ENCODE assay signal across 8 mouse cellular contexts in the genomic region with DNA sequence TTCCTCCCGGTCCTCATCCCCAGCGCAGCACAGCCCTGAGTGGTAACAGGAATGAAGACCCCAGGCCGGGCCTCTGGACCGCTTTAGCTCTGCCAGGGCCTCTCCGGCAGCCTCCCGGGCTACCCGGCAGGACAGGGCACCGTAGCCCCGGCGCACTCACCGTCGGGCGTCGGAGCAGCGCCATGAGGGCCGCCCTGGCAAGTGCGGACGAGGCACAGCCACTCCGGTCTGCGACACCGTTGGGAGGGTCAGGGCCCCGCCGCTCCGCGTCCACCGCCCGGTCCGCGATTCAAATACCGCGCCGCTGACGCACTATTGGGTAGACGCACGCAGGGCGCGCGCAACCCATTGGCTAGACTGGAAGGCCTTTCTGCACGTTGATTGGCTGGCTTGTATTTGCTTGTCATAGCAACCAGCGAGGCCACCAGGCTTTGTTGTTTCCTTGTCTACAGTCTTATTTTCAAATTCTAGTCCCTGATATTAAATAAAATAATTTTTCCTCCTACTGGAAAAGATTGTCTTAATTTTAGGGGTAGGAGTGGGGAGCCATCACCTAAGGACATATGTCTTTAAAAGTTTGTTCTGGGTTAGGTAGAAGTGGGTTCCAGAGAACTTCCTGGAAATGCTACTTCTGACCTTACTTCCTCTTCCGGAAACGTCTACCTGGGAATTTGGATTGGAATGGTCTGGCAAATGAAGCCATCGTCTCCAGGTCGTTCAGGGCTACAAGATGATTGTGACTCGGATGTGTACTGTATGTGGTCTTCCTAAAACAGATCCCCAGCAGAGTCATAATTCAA. TPM values are rescaled to one million over a fixed set of nuclear protein-coding genes. Genes with fewer than 3 reads are reported as not detected.
DNase-seq lines count a peak whose midpoint lies in the region; ATAC-seq and TF ChIP-seq lines count a peak whose summit lies in the region.

Ccnb2 (minus strand) TSS at position 291 of the 800 bp plus-strand sequence.

- no peak for TF ChIP-seq EP300 in MEL (IDR thresholded peaks at IDR 0.05; ENCODE audit: low read depth in 1 of 2, low read length in 2 of 2)

- 3% methylated on average over 45 of the region's 45 CpGs for WGBS in cerebellum, adult 2 months
- 2% methylated on average over 45 of the region's 45 CpGs for WGBS in lung, embryonic 16.5 days

- peak within 1 kb of the TSS; percentile 86 for H3K4me2 ChIP-seq in lung, embryonic 16.5 days (ENCODE audit: low read depth, low read length)

- peaks cover 0 to 5% of the 10 kb centered on the region in 2 experiments; a peak in 2 of 4 replicates for H3K4me1 ChIP-seq in MEL (ENCODE audit: control insufficient read depth in 1 of 2, insufficient read depth in 2 of 2, low read length in 2 of 2)
- no peaks in the 10 kb centered on the region for H3K4me1 ChIP-seq in cerebellum, adult 2 months (ENCODE audit: control insufficient read depth, insufficient read depth, low read length)
- H3K4me1 ChIP-seq in lung, embryonic 16.5 days (replicated peaks; ENCODE audit: control insufficient read depth, insufficient read depth, low read length): peaks cover 11% of the 10 kb centered on the region

- no peaks in the 10 kb centered on the region for H3K27me3 ChIP-seq in MEL (ENCODE audit: control insufficient read depth in 1 of 2, insufficient read depth in 2 of 2, low read length in 2 of 2)
- no peaks in the 10 kb centered on the region for H3K27me3 ChIP-seq in cerebellum, adult 2 months (ENCODE audit: control insufficient read depth, insufficient read depth, low read length)
- H3K27me3 ChIP-seq in lung, embryonic 16.5 days (ENCODE audit: control insufficient read depth, insufficient read depth, low read depth, low read length): no peaks in the 10 kb centered on the region

- no peaks in the 10 kb centered on the region for H3K9me3 ChIP-seq in MEL (replicated peaks; ENCODE audit: insufficient read depth, low read length)
- no peaks in the 10 kb centered on the region for H3K9me3 ChIP-seq in lung, embryonic 16.5 days (ENCODE audit: control insufficient read depth, low read length)

- ATAC-seq in hematopoietic stem cell, adult 5-6 weeks (replicated peaks in 1 of 2; ENCODE audit: insufficient read depth in 1 of 2, low FRiP score in 2 of 2, low TSS enrichment in 1 of 2, low read depth in 1 of 2, poor library complexity in 2 of 2, severe bottlenecking in 2 of 2): peak; percentile 97 to 99
- peak; percentile 99 for ATAC-seq in lung, embryonic 16.5 days (ENCODE audit: low read depth)

- H3K27ac ChIP-seq in MEL (ENCODE audit: control insufficient read depth, low read depth, low read length): peak within 1 kb of the TSS; percentile 74
- H3K27ac ChIP-seq in cerebellum, adult 2 months (ENCODE audit: insufficient read depth, low read length): no peak within 1 kb of the TSS
- H3K27ac ChIP-seq in lung, embryonic 16.5 days (ENCODE audit: low read length): peak within 1 kb of the TSS; percentile 71

- TF ChIP-seq CTCF in MEL (IDR thresholded peaks at IDR 0.05 in 2 of 3, conservative IDR thresholded peaks at IDR 0.05 in 1 of 3; ENCODE audit: control insufficient read depth in 1 of 3, insufficient read depth in 1 of 3, low read depth in 2 of 3, low read length in 3 of 3, poor library complexity in 1 of 3, severe bottlenecking in 1 of 3): no peak
- no peak for TF ChIP-seq CTCF in cerebellum, adult 2 months (IDR thresholded peaks at IDR 0.05; ENCODE audit: borderline replicate concordance, insufficient read depth, low read depth, low read length)

- TF ChIP-seq POLR2A in MEL (IDR thresholded peaks at IDR 0.05; ENCODE audit: control insufficient read depth in 1 of 2, insufficient read depth in 1 of 2, low read depth in 1 of 2, low read length in 2 of 2, poor library complexity in 1 of 2): peak; percentile 86
- TF ChIP-seq POLR2A in cerebellum, adult 2 months (IDR thresholded peaks at IDR 0.05; ENCODE audit: borderline replicate concordance, insufficient read depth, low read length): no peak

- no peak for TF ChIP-seq RAD21 in MEL (IDR thresholded peaks at IDR 0.05; ENCODE audit: low read depth, low read length)

- H3K36me3 ChIP-seq in MEL (ENCODE audit: control insufficient read depth in 1 of 2, insufficient read depth in 2 of 2, low read length in 2 of 2): peaks cover 12 to 21% of the 10 kb centered on the region in 2 experiments
- peaks cover 20% of the 10 kb centered on the region for H3K36me3 ChIP-seq in lung, embryonic 16.5 days (ENCODE audit: control insufficient read depth, insufficient read depth, low read length)

- H3K4me3 ChIP-seq in MEL (ENCODE audit: control insufficient read depth in 1 of 2, insufficient read depth in 1 of 2, low read depth in 2 of 2, low read length in 2 of 2): peak within 1 kb of the TSS; percentile 96 to 99
- no peak within 1 kb of the TSS for H3K4me3 ChIP-seq in cerebellum, adult 2 months (replicated peaks; ENCODE audit: insufficient read depth, low read depth, low read length)
- H3K4me3 ChIP-seq in lung, embryonic 16.5 days (ENCODE audit: low read length): peak within 1 kb of the TSS; percentile 91

- peak within 1 kb of the TSS; percentile 99 for H3K9ac ChIP-seq in MEL (ENCODE audit: control insufficient read depth, low read depth, low read length, poor library complexity, severe bottlenecking)
- peak within 1 kb of the TSS; percentile 93 for H3K9ac ChIP-seq in lung, embryonic 16.5 days (ENCODE audit: low read length)

- peak; percentile 96 for DNase-seq in MEL (ENCODE audit: low read depth, low spot score)
- DNase-seq in cerebellum, adult 2 months: peak; percentile 70 to 76
- peak; percentile 92 for DNase-seq in forelimb bud, embryonic 11.5 days (ENCODE audit: low read depth, low spot score)
- peak; percentile 71 for DNase-seq in layer of hippocampus, adult 9-10 months (ENCODE audit: low spot score)
- DNase-seq in ovary, postnatal 10 days (ENCODE audit: low spot score): peak; percentile 59
- DNase-seq in thymus, postnatal 14 days: peak; percentile 91

- peaks cover 17% of the 10 kb centered on the region for H3K79me2 ChIP-seq in MEL (ENCODE audit: control insufficient read depth, insufficient read depth, low read length, poor library complexity)

TF ChIP-seq in MEL, 35 proteins besides CTCF, POLR2A, EP300 and RAD21:
- TF ChIP-seq CHD2 (IDR thresholded peaks at IDR 0.05; ENCODE audit: low read length) (0 out of 2 replicates have a peak, but pooled peaks have one; percentile 15), MEF2A (IDR thresholded peaks at IDR 0.05; ENCODE audit: extremely low read depth, insufficient replicate concordance, low read depth, low read length, poor library complexity, severe bottlenecking) (no peak), ZC3H11A (IDR thresholded peaks at IDR 0.05; ENCODE audit: low read depth, low read length) (no peak), UBTF (IDR thresholded peaks at IDR 0.05; ENCODE audit: borderline replicate concordance, insufficient read depth, low read depth, low read length) (0 out of 2 replicates have a peak, but pooled peaks have one; percentile 43), E2F4 (IDR thresholded peaks at IDR 0.05; ENCODE audit: borderline replicate concordance, low read depth, low read length) (peak; percentile 70; the same call in 1 of the 2 replicates), MAZ (IDR thresholded peaks at IDR 0.05; ENCODE audit: low read depth, low read length) (0 out of 2 replicates have a peak, but pooled peaks have one; percentile 48), ELF1 (IDR thresholded peaks at IDR 0.05; ENCODE audit: low read depth, low read length) (peak; percentile 80), NRF1 (IDR thresholded peaks at IDR 0.05; ENCODE audit: insufficient read depth, low read depth, low read length, poor library complexity, severe bottlenecking) (peak; percentile 54; the same call in 1 of the 2 replicates), TCF12 (IDR thresholded peaks at IDR 0.05; ENCODE audit: low read depth, low read length) (peak; percentile 29; the same call in 1 of the 2 replicates), KAT2A (conservative IDR thresholded peaks at IDR 0.05; ENCODE audit: low read depth, low read length) (no peak), ETS1 (IDR thresholded peaks at IDR 0.05; ENCODE audit: low read depth, low read length) (no peak), GABPA (IDR thresholded peaks at IDR 0.05; ENCODE audit: low read depth, low read length) (no peak), JUND (IDR thresholded peaks at IDR 0.05; ENCODE audit: low read depth, low read length) (no peak), MAX (IDR thresholded peaks at IDR 0.05; ENCODE audit: low read length) (no peak; the same call in 1 of the 2 replicates), MYB (IDR thresholded peaks at IDR 0.05; ENCODE audit: low read depth, low read length) (no peak), MYC (IDR thresholded peaks at IDR 0.05; ENCODE audit: low read depth, low read length) (no peak), NELFE (IDR thresholded peaks at IDR 0.05; ENCODE audit: low read depth, low read length) (peak; percentile 67), HCFC1 (IDR thresholded peaks at IDR 0.05; ENCODE audit: low read depth, low read length) (peak; percentile 80), POLR2AphosphoS2 (IDR thresholded peaks at IDR 0.05; ENCODE audit: low read length) (peak; percentile 75), MXI1 (IDR thresholded peaks at IDR 0.05; ENCODE audit: low read depth, low read length) (peak; percentile 76; the same call in 1 of the 2 replicates), SIN3A (IDR thresholded peaks at IDR 0.05; ENCODE audit: low read length) (peak; percentile 81; the same call in 1 of the 2 replicates), ZMIZ1 (IDR thresholded peaks at IDR 0.05; ENCODE audit: low read depth, low read length) (0 out of 2 replicates have a peak, but pooled peaks have one; percentile 21), POLR2AphosphoS5 (IDR thresholded peaks at IDR 0.05; ENCODE audit: borderline replicate concordance, low read depth, low read length) (peak; percentile 93; the same call in 1 of the 2 replicates), TAL1 (IDR thresholded peaks at IDR 0.05; ENCODE audit: low read length) (no peak)

RNA-seq across cellular contexts. Expression of gene Ccnb2, which starts in this region (rescaled TPM):
- total RNA-seq in MEL (2012; rRNA removed): 86.5 and 103 TPM in 2 replicates
- 100 to 1,000 TPM in 1 of 2 experiments, 10 to 100 TPM in 1; 97.0 to 128 TPM for polyA plus RNA-seq in MEL (2012; ENCODE audit: insufficient read depth in 1 of 2, insufficient read length in 2 of 2, low read depth in 1 of 2, low replicate concordance in 2 of 2, missing spikeins in 1 of 2)
- polyA plus RNA-seq in cerebellum, adult 2 months (2012; rRNA removed): 2.3 and 2.7 TPM in 2 replicates
- total RNA-seq in hematopoietic stem cell, adult 5-6 weeks (2017): 61.5 and 68.2 TPM in 2 replicates
- 233 and 236 TPM in 2 replicates for polyA plus RNA-seq in lung, embryonic 16.5 days (2015; fragmentation: Nextera tagmentation; extraction: Ambion mirVana)

Comparison
In these comparisons a context has a peak if more than half of its experiments do, and no peak if none do; other contexts are left out.
1. RNA of gene Ccnb2 (polyA plus RNA-seq): 233 to 236 TPM in lung, embryonic 16.5 days and 97.0 to 128 TPM in MEL; 2.3 to 2.7 TPM in cerebellum, adult 2 months; every median in the first group is over 10 times any median in the second.
2. Peak in every context shown above with its lines, with median percentiles within 50 percentile points of each other: DNase-seq.